Mouse (Mus musculus) midbrain, embryonic 15.5 days (tissue): ENCODE results near the gene Hist1h4d. TPM values are rescaled to one million over a fixed set of nuclear protein-coding genes. Genes with fewer than 3 reads are reported as not detected.

Source experiments
- ATAC-seq: fragments of 200-750 bp; cut with Nextera tagmentation; replicated peaks from 2 replicates; pipeline ENCODE4 v1.8.0; 2017; ENCODE audit warnings: moderate TSS enrichment
- H3K27ac ChIP-seq: fragments of 300-500 bp; sonication (generic); 2 replicates; pipeline ENCODE4 v1.5.1; 2015; ENCODE audit warnings: mild to moderate bottlenecking, inconsistent platforms
- H3K27me3 ChIP-seq: fragments of 300-500 bp; sonication (generic); replicated peaks from 2 replicates; pipeline ENCODE4 v1.6.1; 2015; ENCODE audit warnings: inconsistent platforms
- H3K36me3 ChIP-seq: fragments of 300-500 bp; sonication (generic); replicated peaks from 2 replicates; pipeline ENCODE4 v1.6.1; 2015; ENCODE audit warnings: inconsistent platforms
- H3K4me1 ChIP-seq: fragments of 300-500 bp; sonication (generic); 2 replicates; pipeline ENCODE4 v1.6.1; 2015; ENCODE audit warnings: inconsistent platforms
- H3K4me2 ChIP-seq: fragments of 300-500 bp; sonication (generic); 2 replicates; pipeline ENCODE4 v1.6.1; 2015; ENCODE audit warnings: inconsistent platforms, mild to moderate bottlenecking, moderate library complexity
- H3K4me3 ChIP-seq: fragments of 300-500 bp; sonication (generic); 2 replicates; pipeline ENCODE4 v1.5.1; 2015; ENCODE audit warnings: mild to moderate bottlenecking, inconsistent platforms
- H3K9ac ChIP-seq: fragments of 300-500 bp; sonication (generic); 2 replicates; pipeline ENCODE4 v1.6.1; 2015; ENCODE audit warnings: mild to moderate bottlenecking, inconsistent platforms
- H3K9me3 ChIP-seq: fragments of 300-500 bp; sonication (generic); 2 replicates; pipeline ENCODE4 v1.6.1; 2016; ENCODE audit warnings: inconsistent platforms
- WGBS: fragments of 180-500 bp; shearing (Covaris S2); methylation state at CpG from one replicate; pipeline ENCODE4 v1.1.7; 2015; ENCODE audit warnings: mixed read lengths; 5-methylcytosine and 5-hydroxymethylcytosine counted together
- polyA plus RNA-seq: library from polyadenylated mRNA; unstranded; fragments of >200 nt; fragmentation: Nextera tagmentation; extraction: Ambion mirVana; gene quantifications from 2 replicates; pipeline ENCODE4 v1.2.1, GENCODE M21; 2015

Gene Hist1h4d
- polyA plus RNA-seq, 1 experiment from 2014 or later = 34.2 TPM

DNA sequence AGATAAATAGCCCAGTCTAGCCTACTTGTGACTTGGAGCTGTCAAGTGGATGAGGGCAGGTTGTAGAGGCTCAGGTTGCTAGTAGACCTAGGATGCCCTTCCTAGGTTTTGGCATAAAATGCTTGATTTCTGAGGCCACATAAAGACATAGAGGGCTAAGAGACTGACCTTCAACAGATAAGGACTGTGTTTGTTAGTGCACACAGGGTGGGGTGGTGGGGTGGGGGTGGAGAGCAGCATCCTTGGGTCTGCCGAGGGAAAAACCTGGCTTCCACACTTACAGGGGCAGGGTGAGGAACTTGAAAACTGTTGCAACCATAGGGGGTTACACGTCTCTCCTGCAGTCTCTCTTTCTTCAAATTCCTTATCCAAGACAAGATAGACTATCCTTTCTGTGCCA lies 13.8 kb downstream of the Hist1h4d start:
- Histone ChIP-seq H3K9me3 (no peaks in the 10 kb centered on the region), H3K4me3 (no peak overlapping the region), H3K27ac (no peak overlapping the region), H3K9ac (no peak overlapping the region), H3K27me3 (no peaks in the 10 kb centered on the region), H3K4me1 (no peaks in the 10 kb centered on the region), H3K4me2 (no peak overlapping the region), H3K36me3 (no peaks in the 10 kb centered on the region)
- WGBS = 84% methylated on average over 2 of the region's 2 CpGs
- no peak for ATAC-seq

DNA sequence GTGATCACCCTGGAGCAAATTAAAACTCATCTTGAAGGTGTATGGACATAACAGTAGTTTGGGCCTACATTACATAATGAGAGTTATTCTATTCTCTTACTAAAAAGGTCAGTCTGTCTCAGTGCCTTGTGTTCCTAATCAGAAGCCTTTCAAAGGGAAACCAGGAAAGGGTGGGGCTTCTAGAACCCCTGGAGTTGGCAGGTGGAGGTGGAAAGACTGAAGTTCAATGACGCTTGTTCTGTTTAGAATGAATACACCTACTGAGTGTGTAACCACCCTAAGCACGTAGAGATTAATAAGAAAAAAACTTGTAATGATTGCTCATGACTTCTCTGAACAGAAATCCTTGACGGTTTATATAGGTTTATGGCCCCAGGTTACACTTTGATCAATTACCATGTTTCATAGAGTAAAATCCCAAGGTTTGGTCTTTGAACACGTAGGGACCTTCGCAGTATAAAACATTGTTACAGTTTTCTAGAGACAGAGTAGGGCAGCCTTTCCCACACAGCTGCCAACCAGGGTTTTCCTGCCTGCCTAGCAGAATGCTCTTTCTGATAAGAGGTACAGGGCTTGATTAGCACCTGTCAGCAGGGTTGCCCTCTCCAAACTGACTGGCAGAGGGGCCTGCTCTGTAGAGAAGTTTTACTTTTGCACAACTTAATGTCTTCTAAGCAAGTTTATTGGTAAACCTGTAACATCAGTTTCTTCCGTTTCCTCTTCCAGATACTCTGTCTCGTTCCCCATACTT lies 14.4 kb downstream of the Hist1h4d start:
- Histone ChIP-seq H3K9me3 (no peaks in the 10 kb centered on the region), H3K9ac (no peak overlapping the region), H3K27ac (no peak overlapping the region), H3K4me2 (no peak overlapping the region), H3K36me3 (no peaks in the 10 kb centered on the region), H3K27me3 (no peaks in the 10 kb centered on the region), H3K4me3 (no peak overlapping the region), H3K4me1 (no peaks in the 10 kb centered on the region)
- no peak for ATAC-seq
- WGBS = 84% methylated on average over 7 of the region's 7 CpGs

DNA sequence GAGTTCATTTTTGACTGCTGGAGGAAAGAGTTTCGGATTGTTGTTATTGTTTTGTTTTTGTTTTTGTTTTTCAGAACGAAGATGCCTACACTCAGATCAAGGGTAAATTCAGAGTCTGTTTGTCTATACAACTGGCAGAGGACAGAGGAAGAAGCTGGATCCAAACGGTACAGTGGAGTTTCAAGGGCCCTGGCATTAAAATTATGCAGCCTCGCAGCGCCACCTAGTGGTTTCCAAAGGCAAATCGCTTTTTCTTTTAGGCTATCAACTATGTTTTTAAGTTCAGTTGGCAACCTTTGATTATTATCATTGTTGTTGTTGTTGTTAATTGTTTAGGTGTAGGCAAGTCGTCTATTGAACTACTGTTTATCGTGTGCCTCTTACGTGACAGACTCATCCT lies 16.6 kb downstream of the Hist1h4d start:
- H3K4me1 ChIP-seq = no peaks in the 10 kb centered on the region
- no peaks in the 10 kb centered on the region for H3K9me3 ChIP-seq
- no peaks in the 10 kb centered on the region for H3K27me3 ChIP-seq
- H3K4me2 ChIP-seq = no peak overlapping the region
- no peak overlapping the region for H3K4me3 ChIP-seq
- no peak overlapping the region for H3K9ac ChIP-seq
- no peaks in the 10 kb centered on the region for H3K36me3 ChIP-seq
- no peak overlapping the region for H3K27ac ChIP-seq
- ATAC-seq = no peak
- WGBS = 7% methylated on average over 9 of the region's 9 CpGs

DNA sequence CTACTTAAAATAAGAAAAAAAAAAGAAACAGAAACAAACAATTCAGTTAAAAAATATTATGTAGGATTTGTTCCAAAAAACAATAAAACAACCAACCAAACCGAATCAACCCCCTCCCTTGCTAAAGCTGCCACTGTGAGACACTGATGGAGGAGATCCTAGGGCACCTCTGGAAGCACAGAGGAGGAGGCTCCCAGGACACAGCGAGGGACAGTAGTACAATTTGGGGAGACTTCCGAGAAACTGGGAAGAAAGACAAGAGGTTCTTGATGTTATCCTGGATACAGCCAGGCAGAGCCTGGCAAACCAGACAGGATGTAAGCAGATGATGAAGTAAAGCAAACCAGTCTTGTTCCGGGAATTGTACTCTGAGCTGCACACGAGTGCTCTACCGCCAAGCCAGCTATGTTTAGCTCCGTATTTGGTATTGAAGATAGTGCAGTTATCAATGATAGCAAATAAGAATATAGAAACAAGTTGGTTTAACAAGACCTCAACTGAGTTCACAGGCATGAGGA lies 21.8 kb downstream of the Hist1h4d start:
- Histone ChIP-seq H3K27ac (no peak overlapping the region), H3K36me3 (no peaks in the 10 kb centered on the region), H3K4me1 (no peaks in the 10 kb centered on the region), H3K4me2 (no peak overlapping the region), H3K4me3 (no peak overlapping the region), H3K9me3 (no peaks in the 10 kb centered on the region), H3K9ac (no peak overlapping the region), H3K27me3 (no peaks in the 10 kb centered on the region)
- WGBS = 82% methylated on average over 7 of the region's 7 CpGs
- no peak for ATAC-seq

DNA sequence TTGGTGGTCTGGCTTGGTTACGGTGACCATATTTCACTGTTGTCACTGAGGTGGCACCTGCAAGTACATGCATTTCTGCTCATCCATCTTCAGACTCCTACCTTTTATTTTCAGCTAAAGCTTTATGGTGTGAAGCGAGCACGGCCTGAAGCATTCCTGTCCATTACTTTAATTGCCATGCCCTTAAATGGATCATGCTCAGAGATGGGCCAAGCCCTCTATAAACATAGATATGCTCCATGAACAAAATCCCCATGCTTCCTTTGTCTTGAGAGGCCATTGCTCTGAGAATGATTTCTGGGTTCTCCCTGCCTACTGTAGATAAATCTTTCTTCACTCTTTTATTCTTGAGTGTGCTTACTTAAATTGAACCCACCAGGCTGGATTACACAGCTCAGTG lies 23.1 kb downstream of the Hist1h4d start:
- H3K4me3 ChIP-seq = no peak overlapping the region
- H3K9ac ChIP-seq = no peak overlapping the region
- ATAC-seq = no peak
- H3K4me2 ChIP-seq = no peak overlapping the region
- no peaks in the 10 kb centered on the region for H3K27me3 ChIP-seq
- no peak overlapping the region for H3K27ac ChIP-seq
- 93% methylated on average over 3 of the region's 3 CpGs for WGBS
- no peaks in the 10 kb centered on the region for H3K9me3 ChIP-seq
- H3K36me3 ChIP-seq = no peaks in the 10 kb centered on the region
- H3K4me1 ChIP-seq = no peaks in the 10 kb centered on the region

DNA sequence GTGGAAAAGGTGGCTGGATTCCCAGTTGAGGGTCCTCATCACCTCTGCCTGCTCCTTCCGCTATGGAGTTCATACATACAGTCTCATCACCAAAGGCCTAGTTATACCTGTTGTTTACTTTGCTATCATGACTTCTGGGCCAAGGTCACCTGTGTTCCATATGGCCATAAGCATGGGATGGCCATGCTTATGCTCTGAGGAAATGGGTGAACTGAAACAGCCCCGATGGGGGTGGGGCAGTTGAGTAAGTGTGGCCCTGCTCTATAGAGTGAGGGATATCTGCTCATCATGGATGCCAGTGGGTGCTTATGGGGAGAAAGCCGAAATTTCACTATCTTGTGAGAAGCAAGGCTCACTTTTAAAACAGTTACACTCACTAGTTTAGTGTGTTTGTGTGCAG lies 23.7 kb downstream of the Hist1h4d start:
- H3K4me1 ChIP-seq = no peaks in the 10 kb centered on the region
- 91% methylated on average over 3 of the region's 3 CpGs for WGBS
- no peak for ATAC-seq
- no peak overlapping the region for H3K4me3 ChIP-seq
- H3K36me3 ChIP-seq = no peaks in the 10 kb centered on the region
- no peak overlapping the region for H3K9ac ChIP-seq
- no peaks in the 10 kb centered on the region for H3K27me3 ChIP-seq
- H3K4me2 ChIP-seq = no peak overlapping the region
- no peaks in the 10 kb centered on the region for H3K9me3 ChIP-seq
- H3K27ac ChIP-seq = no peak overlapping the region

DNA sequence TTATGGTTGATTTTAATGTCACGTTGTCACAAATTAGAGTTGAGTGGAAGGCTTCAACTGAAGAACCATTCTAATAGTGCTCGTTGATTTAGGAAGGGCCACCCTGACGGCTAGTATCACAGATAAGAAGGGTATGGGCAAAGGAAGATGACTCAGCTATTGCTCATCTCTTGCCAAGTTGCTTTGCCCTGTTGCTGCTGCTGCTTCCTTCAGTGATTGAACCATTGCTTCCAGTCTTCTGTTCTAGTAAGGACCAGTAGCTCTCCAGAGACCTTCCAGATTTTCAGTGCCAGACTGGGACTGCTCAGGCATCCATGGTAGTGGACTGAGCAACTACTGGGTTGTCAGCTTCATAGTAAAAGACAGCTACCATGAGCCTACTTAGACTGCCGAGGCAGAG lies 27.8 kb downstream of the Hist1h4d start:
- Histone ChIP-seq H3K27ac (no peak overlapping the region), H3K4me2 (no peak overlapping the region), H3K9ac (no peak overlapping the region), H3K9me3 (no peaks in the 10 kb centered on the region), H3K36me3 (no peaks in the 10 kb centered on the region), H3K4me1 (no peaks in the 10 kb centered on the region), H3K4me3 (no peak overlapping the region), H3K27me3 (no peaks in the 10 kb centered on the region)
- ATAC-seq = no peak
- WGBS = 93% methylated on average over 4 of the region's 4 CpGs

DNA sequence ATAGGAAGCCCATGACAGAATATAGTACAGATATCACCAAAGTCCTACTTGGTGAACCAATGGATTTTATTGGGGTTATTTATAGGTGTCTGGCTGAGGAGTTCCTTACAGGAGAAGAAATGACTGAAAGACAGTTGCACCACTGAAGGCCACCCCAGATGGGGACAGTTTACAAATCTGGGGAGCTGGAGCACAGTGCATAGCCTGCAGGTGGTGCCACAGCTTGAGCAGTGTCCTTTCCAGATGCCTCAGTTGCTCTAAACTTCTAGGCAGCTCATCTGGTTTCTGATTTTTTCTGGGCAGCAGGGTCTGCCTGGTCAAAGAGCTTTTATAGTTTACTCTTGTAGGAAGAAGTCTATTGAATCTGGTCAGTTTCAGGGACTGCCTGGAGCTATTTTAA lies 28.4 kb downstream of the Hist1h4d start:
- Histone ChIP-seq H3K4me3 (no peak overlapping the region), H3K27me3 (no peaks in the 10 kb centered on the region), H3K4me2 (no peak overlapping the region), H3K36me3 (no peaks in the 10 kb centered on the region), H3K9me3 (no peaks in the 10 kb centered on the region), H3K4me1 (no peaks in the 10 kb centered on the region), H3K9ac (no peak overlapping the region), H3K27ac (no peak overlapping the region)
- no peak for ATAC-seq

DNA sequence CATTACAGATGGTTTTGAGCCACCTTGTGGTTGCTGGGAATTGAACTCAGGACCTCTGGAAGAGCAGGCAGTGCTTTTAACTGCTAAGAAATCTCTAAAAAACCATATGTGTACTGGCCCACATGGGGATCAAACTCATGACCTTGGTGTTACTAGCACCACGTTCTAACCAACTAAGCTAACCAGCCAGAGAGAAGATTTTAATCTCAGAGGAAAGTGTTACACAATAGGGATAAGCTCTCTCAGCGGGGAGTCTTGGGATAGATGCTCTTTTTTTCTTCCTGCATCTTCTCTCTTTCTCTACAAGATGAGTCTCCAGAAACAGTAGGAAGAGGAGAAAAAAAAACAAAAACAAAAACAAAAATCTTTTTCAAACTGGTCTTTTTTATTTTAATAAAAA lies 29.0 kb downstream of the Hist1h4d start:
- no peaks in the 10 kb centered on the region for H3K4me1 ChIP-seq
- no peaks in the 10 kb centered on the region for H3K9me3 ChIP-seq
- no peak overlapping the region for H3K4me2 ChIP-seq
- 73% methylated on average over 2 of the region's 2 CpGs for WGBS
- no peaks in the 10 kb centered on the region for H3K27me3 ChIP-seq
- H3K9ac ChIP-seq = no peak overlapping the region
- no peak overlapping the region for H3K27ac ChIP-seq
- ATAC-seq = no peak
- H3K36me3 ChIP-seq = no peaks in the 10 kb centered on the region
- H3K4me3 ChIP-seq = no peak overlapping the region

DNA sequence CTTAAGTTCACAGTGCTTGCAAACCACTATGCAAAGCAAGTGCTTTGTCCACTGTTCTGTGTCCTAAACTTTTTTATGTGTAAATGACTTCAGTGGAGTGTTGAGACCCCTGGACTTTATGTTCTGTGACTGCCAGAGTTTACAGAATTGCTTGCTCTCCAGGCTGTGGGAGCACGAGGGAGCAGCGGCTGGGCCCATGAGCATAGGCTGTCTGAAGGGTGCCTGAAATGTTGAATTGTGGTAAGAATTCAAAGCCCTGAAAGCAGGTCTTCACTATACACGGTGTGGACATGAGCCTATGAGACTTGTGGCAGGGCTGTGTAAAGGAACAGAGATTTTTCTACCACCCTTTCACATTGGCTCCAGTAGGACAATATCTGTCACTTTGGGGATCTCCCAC lies 30.2 kb downstream of the Hist1h4d start:
- Histone ChIP-seq H3K4me1 (no peaks in the 10 kb centered on the region), H3K36me3 (no peaks in the 10 kb centered on the region), H3K4me3 (no peak overlapping the region), H3K4me2 (no peak overlapping the region), H3K27ac (no peak overlapping the region), H3K27me3 (no peaks in the 10 kb centered on the region), H3K9ac (no peak overlapping the region), H3K9me3 (no peaks in the 10 kb centered on the region)
- ATAC-seq = no peak
- 83% methylated on average over 3 of the region's 3 CpGs for whole genome bisulfite sequencing

DNA sequence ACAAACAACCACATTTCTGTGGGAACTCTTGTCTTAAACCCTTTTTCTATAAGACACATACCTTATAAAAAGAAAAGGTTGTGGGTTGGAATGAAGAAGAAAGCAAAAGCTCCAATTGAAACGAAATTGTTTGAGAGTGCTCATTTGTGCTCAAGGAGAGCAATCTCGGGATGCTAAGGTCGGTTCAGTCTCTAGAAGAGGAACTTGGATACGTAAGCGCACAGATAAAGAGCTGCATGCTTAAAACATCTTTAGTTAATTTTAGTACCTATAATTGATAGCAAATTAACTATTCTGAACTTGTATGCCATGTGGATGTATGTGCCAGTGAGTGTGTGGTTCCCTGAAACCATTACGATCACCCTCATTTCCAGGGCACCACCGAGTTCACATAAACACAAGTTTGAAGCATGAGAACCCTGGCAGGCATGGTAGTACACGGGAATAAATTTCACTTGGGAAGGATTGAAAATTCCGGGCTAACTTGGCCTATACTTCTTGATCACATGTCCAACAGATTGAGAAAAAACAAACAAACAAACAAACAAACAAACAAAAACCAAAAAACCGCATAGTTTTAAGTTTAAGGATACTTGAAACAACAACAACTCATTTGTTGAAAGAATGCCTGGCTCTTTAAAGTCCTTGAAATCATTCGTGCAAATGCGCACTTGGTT lies 38.8 kb downstream of the Hist1h4d start:
- Histone ChIP-seq H3K36me3 (no peaks in the 10 kb centered on the region), H3K27ac (peak overlapping the region; percentile 96), H3K9me3 (no peaks in the 10 kb centered on the region), H3K4me2 (peak overlapping the region; percentile 93), H3K4me1 (peaks cover 22% of the 10 kb centered on the region), H3K4me3 (peak overlapping the region; percentile 61), H3K27me3 (no peaks in the 10 kb centered on the region), H3K9ac (peak overlapping the region; percentile 69)
- no peak for ATAC-seq
- WGBS = 50% methylated on average over 12 of the region's 12 CpGs

DNA sequence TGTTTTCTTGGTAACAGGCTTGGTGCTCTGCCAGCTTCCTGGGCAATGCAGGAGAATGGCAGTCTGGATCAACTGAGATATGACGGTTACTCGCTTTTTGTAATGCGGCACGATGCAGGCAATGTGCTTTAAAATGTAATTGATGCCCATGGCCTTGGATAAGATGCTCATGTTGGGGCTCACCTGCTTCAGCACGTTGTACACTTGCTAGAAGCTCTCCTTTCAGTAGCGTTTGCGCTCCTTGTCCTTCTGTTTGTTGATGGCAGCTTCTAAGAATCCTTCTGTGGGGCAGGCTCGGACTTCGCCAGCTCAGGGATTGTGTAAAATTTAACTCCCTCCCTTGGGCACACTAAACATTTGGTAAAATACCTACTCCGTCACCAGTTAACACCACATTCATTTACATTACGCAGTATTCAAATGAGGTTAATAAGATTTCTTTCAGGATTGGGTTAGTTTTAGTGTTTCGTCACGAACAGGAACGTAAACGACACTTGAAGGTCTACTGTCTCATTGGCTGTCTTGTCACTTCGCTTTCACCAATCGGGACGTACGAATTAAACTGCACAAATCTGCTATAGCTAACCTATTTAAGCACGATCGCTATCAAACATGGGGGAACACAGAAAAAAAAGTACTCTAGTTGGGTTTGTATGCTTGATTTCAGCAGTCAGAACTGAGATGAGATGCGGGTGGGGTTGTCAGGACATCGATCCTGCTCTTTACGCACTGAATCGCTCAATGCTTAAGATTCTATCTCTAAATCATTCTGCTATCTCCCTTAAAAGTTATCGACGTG lies 39.5 kb downstream of the Hist1h4d start, which contains the start of gene Hist1h2be:
Gene Hist1h2be (minus strand): TSS at position 392 of the 799 bp plus-strand sequence.
- peaks cover 22% of the 10 kb centered on the region for H3K4me1 ChIP-seq
- no peaks in the 10 kb centered on the region for H3K9me3 ChIP-seq
- H3K36me3 ChIP-seq = no peaks in the 10 kb centered on the region
- WGBS = under 1% methylated on average over 27 of the region's 27 CpGs
- peak within 1 kb of the TSS; percentile 96 for H3K27ac ChIP-seq
- H3K9ac ChIP-seq = peak within 1 kb of the TSS; percentile 77
- no peaks in the 10 kb centered on the region for H3K27me3 ChIP-seq
- ATAC-seq = peak; percentile 91
- H3K4me2 ChIP-seq = peak within 1 kb of the TSS; percentile 93
- H3K4me3 ChIP-seq = peak within 1 kb of the TSS; percentile 61
